Mouse (Mus musculus) CH12.LX (cell line): ENCODE data around the gene Cma2. TPM values are rescaled to one million over a fixed set of nuclear protein-coding genes. Genes with fewer than 3 reads are reported as not detected.

Experiments
- DNase-seq: peaks from one replicate; pipeline ENCODE4 v3.0.0-alpha.2; 2013; ENCODE audit errors: extremely low read depth
- H3K27ac ChIP-seq: 2 replicates; pipeline ENCODE4 v1.5.1; 2012; ENCODE audit warnings: low read depth, mild to moderate bottlenecking, control low read depth, moderate library complexity; ENCODE audit not compliant: insufficient read depth
- H3K27me3 ChIP-seq: replicated peaks from 2 replicates; pipeline ENCODE3; 2012; ENCODE audit warnings: inconsistent platforms
- H3K36me3 ChIP-seq, 2 experiments: replicated peaks in 1 of 2; 2 replicates each; pipeline versions ENCODE3 to v1.6.1; 2012; ENCODE audit warnings: inconsistent platforms in 1 of 2, low read length in 1 of 2, mild to moderate bottlenecking in 1 of 2, mixed read lengths in 1 of 2, moderate library complexity in 1 of 2; ENCODE audit not compliant: control insufficient read depth in 1 of 2, insufficient read depth in 1 of 2
- H3K4me1 ChIP-seq, 2 experiments: 2 replicates each; pipeline ENCODE4 v1.6.1; 2012; ENCODE audit warnings: inconsistent platforms in 1 of 2, moderate library complexity in 1 of 2; ENCODE audit not compliant: insufficient read depth in 2 of 2, control insufficient read depth in 1 of 2
- H3K4me2 ChIP-seq: 2 replicates; pipeline ENCODE4 v1.6.1; 2012; ENCODE audit warnings: low read depth, mild to moderate bottlenecking, control low read depth; ENCODE audit not compliant: poor library complexity, insufficient read depth, severe bottlenecking
- H3K4me3 ChIP-seq, 3 experiments: fragments of 150-350 bp in 1 of 3; sonication (generic) in 1 of 3; replicated peaks in 1 of 3; 2 replicates each; pipeline versions ENCODE3 to v1.5.1; 2011 to 2012; ENCODE audit warnings: low read depth in 2 of 3, low read length in 2 of 3, mild to moderate bottlenecking in 2 of 3, moderate library complexity in 2 of 3, control low read depth in 1 of 3, improper control_type of control experiment in 1 of 3, inconsistent platforms in 1 of 3, mixed read lengths in 1 of 3; ENCODE audit not compliant: poor library complexity in 1 of 3
- H3K79me2 ChIP-seq: replicated peaks from 2 replicates; pipeline ENCODE4 v1.6.1; 2012; ENCODE audit warnings: mild to moderate bottlenecking, moderate library complexity; ENCODE audit not compliant: control insufficient read depth, poor library complexity, insufficient read depth, severe bottlenecking; ENCODE audit errors: extremely low read depth
- H3K9ac ChIP-seq: 2 replicates; pipeline ENCODE4 v1.6.1; 2012; ENCODE audit warnings: low read depth, mild to moderate bottlenecking, control low read depth, moderate library complexity; ENCODE audit not compliant: insufficient read depth
- H3K9me3 ChIP-seq: replicated peaks from 2 replicates; pipeline ENCODE3; 2012; ENCODE audit warnings: low read length, inconsistent platforms, mixed read lengths
- BHLHE40 ChIP-seq: IDR thresholded peaks from 2 replicates; pipeline ENCODE4 v1.6.1; 2011; ENCODE audit warnings: mild to moderate bottlenecking, low read depth, low read length, improper control_type of control experiment
- CTCF ChIP-seq, 2 experiments: IDR thresholded peaks in 1 of 2; conservative IDR thresholded peaks in 1 of 2; 2 replicates each; pipeline ENCODE4 v1.5.1; 2011 to 2012; ENCODE audit warnings: low read depth in 2 of 2, low read length in 2 of 2, improper control_type of control experiment in 1 of 2, inconsistent platforms in 1 of 2, mild to moderate bottlenecking in 1 of 2, moderate library complexity in 1 of 2
- E2F4 ChIP-seq: IDR thresholded peaks from 2 replicates; pipeline ENCODE4 v1.6.1; 2011; ENCODE audit warnings: low read depth, low read length, improper control_type of control experiment; ENCODE audit not compliant: insufficient replicate concordance
- EP300 ChIP-seq: IDR thresholded peaks from 2 replicates; pipeline ENCODE4 v1.6.1; 2011; ENCODE audit warnings: low read length, improper control_type of control experiment
- IRF4 ChIP-seq: IDR thresholded peaks from 2 replicates; pipeline ENCODE4 v1.6.1; 2014; ENCODE audit warnings: low read depth, mild to moderate bottlenecking, inconsistent platforms, low read length, improper control_type of control experiment
- JUND ChIP-seq: conservative IDR thresholded peaks from 2 replicates; pipeline ENCODE4 v1.6.1; 2011; ENCODE audit warnings: low read depth, low read length, improper control_type of control experiment
- KAT2A ChIP-seq: IDR thresholded peaks from 2 replicates; pipeline ENCODE4 v1.6.1; 2012; ENCODE audit warnings: low read length, improper control_type of control experiment, inconsistent platforms; ENCODE audit not compliant: insufficient replicate concordance
- MEF2A ChIP-seq: IDR thresholded peaks from 2 replicates; pipeline ENCODE4 v1.6.1; 2014; ENCODE audit warnings: low read depth, mild to moderate bottlenecking, inconsistent platforms, low read length, improper control_type of control experiment, borderline replicate concordance
- NELFE ChIP-seq: IDR thresholded peaks from 2 replicates; pipeline ENCODE4 v1.6.1; 2011; ENCODE audit warnings: low read depth, low read length, improper control_type of control experiment
- NRF1 ChIP-seq: IDR thresholded peaks from 2 replicates; pipeline ENCODE4 v1.6.1; 2014; ENCODE audit warnings: low read depth, mild to moderate bottlenecking, inconsistent platforms, low read length, improper control_type of control experiment, moderate library complexity
- POLR2AphosphoS2 ChIP-seq: IDR thresholded peaks from 2 replicates; pipeline ENCODE4 v1.6.1; 2011; ENCODE audit warnings: low read depth, low read length, improper control_type of control experiment
- RCOR1 ChIP-seq: conservative IDR thresholded peaks from 2 replicates; pipeline ENCODE4 v1.6.1; 2012; ENCODE audit warnings: low read depth, mild to moderate bottlenecking, inconsistent platforms, low read length, improper control_type of control experiment
- TCF12 ChIP-seq: IDR thresholded peaks from 2 replicates; pipeline ENCODE4 v1.6.1; 2014; ENCODE audit warnings: low read depth, mild to moderate bottlenecking, inconsistent platforms, low read length, improper control_type of control experiment
- UBTF ChIP-seq: IDR thresholded peaks from 2 replicates; pipeline ENCODE4 v1.6.1; 2012; ENCODE audit warnings: low read depth, mild to moderate bottlenecking, inconsistent platforms, low read length, improper control_type of control experiment, moderate library complexity
- USF1 ChIP-seq: IDR thresholded peaks from 2 replicates; pipeline ENCODE4 v1.6.1; 2014; ENCODE audit warnings: low read depth, mild to moderate bottlenecking, inconsistent platforms, low read length, improper control_type of control experiment
- dilution Hi-C: fragments of 300-500 bp; cut with MboI; formaldehyde crosslinking; loops from 2 replicates; pipeline ENCODE4 v1.14.3; 2020; ENCODE audit warnings: low sequenced_read_pairs; ENCODE audit not compliant: extremely low pct_unique_long_range_greater_than_20kb, extremely low pct_ligation_motif_present
- in situ Hi-C: fragments of 300-500 bp; cut with MboI; formaldehyde crosslinking; loops from 3 replicates; pipeline ENCODE4 v1.14.3; 2019; ENCODE audit warnings: low sequenced_read_pairs, low pct_ligation_motif_present, low pct_unique_long_range_greater_than_20kb, mixed read lengths
- polyA plus RNA-seq: library from polyadenylated mRNA; unstranded; fragments of >175 nt; gene quantifications from 2 replicates; pipeline ENCODE4 v1.2.1, GENCODE M21; 2012; ENCODE audit warnings: low read depth; ENCODE audit not compliant: insufficient read length
- total RNA-seq, 2 experiments: library from RNA; depleted of rRNA; stranded (reverse); fragments of 300-350 nt in 1 of 2; fragments of >200 nt in 1 of 2; gene quantifications; 2 replicates each; pipeline ENCODE4 v1.2.3; 2012 to 2014

The Cma2 gene
- total RNA-seq (2012; rRNA removed) = not detected in 2 replicates
- not detected in 2 replicates for total RNA-seq (2014; rRNA removed)
- polyA plus RNA-seq = not detected in 2 replicates

DNA sequence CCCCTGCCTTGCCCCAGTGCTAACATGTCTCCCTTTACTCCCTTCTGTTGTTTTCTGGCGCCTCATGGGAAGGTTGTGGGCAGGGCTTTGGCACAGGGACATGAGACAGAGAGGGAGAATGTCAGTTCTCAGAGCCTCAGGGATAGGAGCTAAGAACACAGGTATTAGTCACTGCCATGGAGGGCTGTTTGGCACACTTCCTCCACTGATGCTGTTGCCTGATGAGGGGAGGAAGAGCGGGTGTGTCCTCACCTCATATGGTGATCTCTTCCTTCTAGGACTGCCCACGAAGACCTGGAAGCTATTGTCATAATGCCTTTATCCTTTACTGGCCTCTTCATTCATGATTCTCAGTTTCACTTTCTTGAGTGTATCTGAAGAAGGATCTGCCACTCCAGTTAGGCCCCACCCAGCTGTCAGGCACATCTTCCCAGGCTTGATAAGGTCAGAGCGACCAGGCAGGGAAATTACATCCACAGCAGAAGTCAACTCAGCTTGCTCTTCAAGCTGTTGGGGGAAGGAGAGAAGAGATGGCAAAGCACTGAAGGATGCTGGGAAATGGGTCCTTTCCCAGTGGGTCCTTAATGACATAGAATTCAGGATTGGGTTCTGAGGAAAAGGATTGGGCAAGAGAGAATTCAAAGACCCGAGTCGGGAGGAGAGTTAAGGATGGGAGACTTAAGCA is at the start of gene Cma2:
TSS of gene Cma2 (plus strand) at position 635 of the 685 bp plus-strand sequence.
- H3K79me2 ChIP-seq = no peaks in the 10 kb centered on the region
- peaks cover 9 to 14% of the 10 kb centered on the region in 2 experiments for H3K4me1 ChIP-seq
- H3K9ac ChIP-seq = no peak within 1 kb of the TSS
- peaks cover 4% of the 10 kb centered on the region for H3K27me3 ChIP-seq
- no peak within 1 kb of the TSS for H3K4me3 ChIP-seq
- DNase-seq = no peak
- H3K4me2 ChIP-seq = no peak within 1 kb of the TSS
- no peaks in the 10 kb centered on the region for H3K9me3 ChIP-seq
- dilution Hi-C loops (no loop called here), in situ Hi-C loops (no loop called here)
- H3K27ac ChIP-seq = no peak within 1 kb of the TSS
- no peak for TF ChIP-seq KAT2A
- TF ChIP-seq E2F4 = no peak
- TF ChIP-seq USF1 = no peak
- no peak for TF ChIP-seq POLR2AphosphoS2
- TF ChIP-seq RCOR1 = no peak
- TF ChIP-seq CTCF (conservative IDR thresholded peaks at IDR 0.05 in 1 of 2, IDR thresholded peaks at IDR 0.05 in 1 of 2; ENCODE audit: low read depth in 2 of 2, low read length in 2 of 2) = no peak
- no peak for TF ChIP-seq NRF1
- H3K36me3 ChIP-seq = no peaks in the 10 kb centered on the region

DNA sequence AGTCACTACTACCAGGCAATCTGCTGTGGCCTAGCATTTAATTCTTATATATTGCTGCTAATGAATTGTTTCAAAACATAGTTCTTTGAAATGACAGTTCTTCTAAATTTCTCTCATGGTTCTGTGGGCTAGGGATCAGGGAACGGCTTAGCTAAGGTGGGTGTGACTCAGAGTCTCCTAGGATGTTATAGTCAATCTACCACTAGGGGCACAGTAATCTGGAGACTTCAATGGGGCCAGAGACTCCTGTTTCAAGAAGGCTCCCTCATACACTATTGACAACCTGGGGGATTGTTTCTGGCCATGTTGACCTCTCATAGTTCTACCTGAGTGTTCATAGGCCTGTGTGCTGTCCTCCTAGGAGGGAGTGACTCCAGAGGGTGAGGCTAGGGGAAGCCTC is 45.3 kb upstream of the Cma2 start:
- dilution Hi-C loops (no loop called here), in situ Hi-C loops (loop anchor here (5.0 kb wide), 1 partner anchor 33 kb away; no protein-coding TSS in a partner anchor)
- Histone ChIP-seq H3K27ac (no peak overlapping the region), H3K9ac (peak overlapping the region; percentile 45; the same call in 1 of the 2 replicates), H3K4me3 (no peak overlapping the region), H3K9me3 (no peaks in the 10 kb centered on the region), H3K27me3 (no peaks in the 10 kb centered on the region), H3K4me1 (peaks cover 9 to 26% of the 10 kb centered on the region in 2 experiments; a peak in 3 of 4 replicates), H3K36me3 (no peaks in the 10 kb centered on the region), H3K4me2 (no peak overlapping the region), H3K79me2 (no peaks in the 10 kb centered on the region)
- no peak for TF ChIP-seq JUND
- no peak for TF ChIP-seq EP300
- no peak for TF ChIP-seq NELFE
- TF ChIP-seq CTCF (conservative IDR thresholded peaks at IDR 0.05 in 1 of 2, IDR thresholded peaks at IDR 0.05 in 1 of 2; ENCODE audit: low read depth in 2 of 2, low read length in 2 of 2) = peak; percentile 48 to 66
- TF ChIP-seq MEF2A = no peak
- no peak for TF ChIP-seq TCF12
- TF ChIP-seq NRF1 = no peak
- 0 out of 2 replicates have a peak, but pooled peaks have one; percentile 16 for TF ChIP-seq IRF4
- TF ChIP-seq USF1 = no peak
- TF ChIP-seq UBTF = no peak
- TF ChIP-seq BHLHE40 = no peak
- DNase-seq = peak; percentile 52
